Mouse (Mus musculus) B cell, adult 2 months (primary cell): ENCODE data around the gene Tmem87b.

Experiments
- DNase-seq, 2 experiments: peaks; one replicate each; pipeline ENCODE4 v3.0.0; 2022

Tmem87b gene

DNA sequence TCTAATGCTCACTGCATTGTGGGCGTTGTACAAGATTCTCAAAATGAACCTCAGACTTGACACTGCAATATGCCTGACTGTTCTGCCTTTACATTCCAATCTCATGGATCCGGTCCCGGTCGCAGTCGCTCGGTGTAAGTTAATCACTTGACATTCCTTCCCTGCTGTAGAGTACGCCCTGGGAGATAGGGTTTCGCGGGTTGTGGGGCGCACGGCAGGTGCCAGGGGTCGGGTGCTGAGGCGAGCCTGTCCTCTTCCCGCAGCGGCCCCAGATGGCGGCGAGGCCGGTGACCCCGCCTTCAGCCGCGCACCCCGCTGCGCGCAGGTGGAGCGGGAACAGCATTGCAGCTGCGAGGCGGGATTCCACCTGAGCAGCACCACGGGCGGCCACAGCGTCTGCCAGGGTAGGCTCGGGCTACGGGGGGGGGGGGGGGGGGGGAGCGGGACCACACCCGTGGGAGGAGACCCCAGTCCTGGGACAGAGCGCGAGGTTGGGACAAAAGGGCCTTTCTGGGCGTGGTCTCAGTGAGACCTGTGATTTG, 74.3 kb downstream of the Tmem87b start:
- no peak for DNase-seq

DNA sequence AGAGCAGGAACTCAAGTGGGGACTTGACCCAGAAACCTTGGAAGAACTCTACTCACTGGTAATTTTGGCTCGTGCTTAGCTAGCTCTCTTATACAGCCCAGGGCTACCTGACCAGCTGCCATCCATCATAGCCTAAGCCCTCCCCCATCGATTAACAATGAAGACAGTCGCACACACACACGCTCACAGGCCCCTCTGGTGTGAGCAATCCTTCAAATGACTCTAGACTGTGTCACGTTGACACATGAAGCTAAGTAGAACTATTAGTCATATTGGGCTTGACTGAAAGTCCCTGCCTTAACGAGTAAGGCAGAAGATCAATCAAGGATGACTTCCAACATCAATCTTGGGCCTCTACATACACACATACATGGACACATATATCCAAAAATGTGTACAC, 84.9 kb downstream of the Tmem87b start:
- no peak for DNase-seq

GRCm38 (mm10) chr2:128903661-128904060, 85.7 kb downstream of the Tmem87b start:
- DNase-seq: no peak
